Mouse (Mus musculus): ENCODE results near the gene Fbxo11. TPM values are rescaled to one million over a fixed set of nuclear protein-coding genes. Genes with fewer than 3 reads are reported as not detected.

Gene Fbxo11
- polyA plus RNA-seq, 1 experiment from 2014 or later = 39.0 TPM

- Histone ChIP-seq H3K4me2 (no peak overlapping the region), H3K4me3 (ENCODE audit: low read depth, low read length) (no peak overlapping the region), H3K9ac (ENCODE audit: low read length) (no peak overlapping the region), H3K9me3 (ENCODE audit: control insufficient read depth, low read length) (no peaks in the 10 kb centered on the region), H3K27ac (ENCODE audit: low read depth, low read length) (no peak overlapping the region), H3K36me3 (ENCODE audit: control insufficient read depth, insufficient read depth, low read length) (no peaks in the 10 kb centered on the region), H3K4me1 (ENCODE audit: control insufficient read depth, insufficient read depth, low read length) (no peaks in the 10 kb centered on the region; the same call in 1 of the 2 replicates), H3K27me3 (ENCODE audit: control insufficient read depth, insufficient read depth, low read length) (no peaks in the 10 kb centered on the region)
- DNase-seq (ENCODE audit: low spot score, missing footprints) (no peak), ATAC-seq (ENCODE audit: low FRiP score) (no peak)
- WGBS = 90% methylated on average over 7 of the region's 7 CpGs
Measured at GRCm38 (mm10) chr17:88072047-88072446, 7.0 kb upstream of the Fbxo11 start.

GRCm38 (mm10) chr17:88068024-88068719 is 3.1 kb upstream of the Fbxo11 start:
- H3K9me3 ChIP-seq (ENCODE audit: control insufficient read depth, low read length) = no peaks in the 10 kb centered on the region
- no peak overlapping the region for H3K9ac ChIP-seq (ENCODE audit: low read length)
- H3K27me3 ChIP-seq (ENCODE audit: control insufficient read depth, insufficient read depth, low read length) = no peaks in the 10 kb centered on the region
- no peak overlapping the region for H3K27ac ChIP-seq (ENCODE audit: low read depth, low read length)
- no peaks in the 10 kb centered on the region for H3K36me3 ChIP-seq (ENCODE audit: control insufficient read depth, insufficient read depth, low read length)
- H3K4me3 ChIP-seq (ENCODE audit: low read depth, low read length) = no peak overlapping the region
- WGBS = 93% methylated on average over 7 of the region's 7 CpGs
- no peak for ATAC-seq (ENCODE audit: low FRiP score)
- H3K4me1 ChIP-seq (ENCODE audit: control insufficient read depth, insufficient read depth, low read length) = peaks cover 4% of the 10 kb centered on the region
- no peak for DNase-seq (ENCODE audit: low spot score, missing footprints)
- no peak overlapping the region for H3K4me2 ChIP-seq

GRCm38 (mm10) chr17:88067202-88067901 is 2.3 kb upstream of the Fbxo11 start:
- Histone ChIP-seq H3K4me1 (ENCODE audit: control insufficient read depth, insufficient read depth, low read length) (peaks cover 9% of the 10 kb centered on the region), H3K36me3 (ENCODE audit: control insufficient read depth, insufficient read depth, low read length) (no peaks in the 10 kb centered on the region), H3K9ac (ENCODE audit: low read length) (no peak overlapping the region), H3K27ac (ENCODE audit: low read depth, low read length) (no peak overlapping the region), H3K4me2 (peak overlapping the region; percentile 49; the same call in 1 of the 2 replicates), H3K9me3 (ENCODE audit: control insufficient read depth, low read length) (no peaks in the 10 kb centered on the region), H3K27me3 (ENCODE audit: control insufficient read depth, insufficient read depth, low read length) (no peaks in the 10 kb centered on the region), H3K4me3 (ENCODE audit: low read depth, low read length) (no peak overlapping the region; the same call in 1 of the 2 replicates)
- ATAC-seq (ENCODE audit: low FRiP score) = no peak
- DNase-seq (ENCODE audit: low spot score, missing footprints) = no peak
- 78% methylated on average over 4 of the region's 4 CpGs for WGBS

- H3K9me3 ChIP-seq (ENCODE audit: control insufficient read depth, low read length) = no peaks in the 10 kb centered on the region
- DNase-seq (ENCODE audit: low spot score, missing footprints) (peak; percentile 90), ATAC-seq (ENCODE audit: low FRiP score) (no peak)
- no peak overlapping the region; the same call in 1 of the 2 replicates for H3K27ac ChIP-seq (ENCODE audit: low read depth, low read length)
- H3K4me2 ChIP-seq = peak overlapping the region; percentile 49
- no peaks in the 10 kb centered on the region for H3K27me3 ChIP-seq (ENCODE audit: control insufficient read depth, insufficient read depth, low read length)
- peak overlapping the region; percentile 100; the same call in 1 of the 2 replicates for H3K9ac ChIP-seq (ENCODE audit: low read length)
- peaks cover 9% of the 10 kb centered on the region for H3K4me1 ChIP-seq (ENCODE audit: control insufficient read depth, insufficient read depth, low read length)
- no peaks in the 10 kb centered on the region for H3K36me3 ChIP-seq (ENCODE audit: control insufficient read depth, insufficient read depth, low read length)
- 20% methylated on average over 9 of the region's 9 CpGs for WGBS
- H3K4me3 ChIP-seq (ENCODE audit: low read depth, low read length) = peak overlapping the region; percentile 100
Measured at GRCm38 (mm10) chr17:88066799-88067198, 1.7 kb upstream of the Fbxo11 start.

GRCm38 (mm10) chr17:88065801-88066646 is 933 bp upstream of the Fbxo11 start:
- Histone ChIP-seq H3K27ac (ENCODE audit: low read depth, low read length) (peak overlapping the region; percentile 99), H3K4me2 (peak overlapping the region; percentile 81), H3K9me3 (ENCODE audit: control insufficient read depth, low read length) (no peaks in the 10 kb centered on the region), H3K4me3 (ENCODE audit: low read depth, low read length) (peak overlapping the region; percentile 100), H3K36me3 (ENCODE audit: control insufficient read depth, insufficient read depth, low read length) (no peaks in the 10 kb centered on the region), H3K27me3 (ENCODE audit: control insufficient read depth, insufficient read depth, low read length) (no peaks in the 10 kb centered on the region), H3K4me1 (ENCODE audit: control insufficient read depth, insufficient read depth, low read length) (peaks cover 9% of the 10 kb centered on the region), H3K9ac (ENCODE audit: low read length) (peak overlapping the region; percentile 100)
- peak; percentile 98 for DNase-seq (ENCODE audit: low spot score, missing footprints)
- under 1% methylated on average over 28 of the region's 57 CpGs for WGBS
- ATAC-seq (ENCODE audit: low FRiP score) = peak; percentile 97

- DNase-seq (ENCODE audit: low spot score, missing footprints) (peak; percentile 95), ATAC-seq (ENCODE audit: low FRiP score) (peak; percentile 36)
- under 1% methylated on average over 43 of the region's 67 CpGs for WGBS
- Histone ChIP-seq H3K9ac (ENCODE audit: low read length) (peak overlapping the region; percentile 100), H3K9me3 (ENCODE audit: control insufficient read depth, low read length) (no peaks in the 10 kb centered on the region), H3K27ac (ENCODE audit: low read depth, low read length) (peak overlapping the region; percentile 99), H3K4me1 (ENCODE audit: control insufficient read depth, insufficient read depth, low read length) (peaks cover 9% of the 10 kb centered on the region), H3K36me3 (ENCODE audit: control insufficient read depth, insufficient read depth, low read length) (no peaks in the 10 kb centered on the region), H3K27me3 (ENCODE audit: control insufficient read depth, insufficient read depth, low read length) (no peaks in the 10 kb centered on the region), H3K4me2 (peak overlapping the region; percentile 81), H3K4me3 (ENCODE audit: low read depth, low read length) (peak overlapping the region; percentile 100)
Measured at GRCm38 (mm10) chr17:88064347-88065030, 602 bp downstream of the Fbxo11 start.

GRCm38 (mm10) chr17:88063980-88064346 is 1.1 kb downstream of the Fbxo11 start:
- WGBS = under 1% methylated on average over 23 of the region's 23 CpGs
- H3K9me3 ChIP-seq (ENCODE audit: control insufficient read depth, low read length) = no peaks in the 10 kb centered on the region
- no peaks in the 10 kb centered on the region for H3K36me3 ChIP-seq (ENCODE audit: control insufficient read depth, insufficient read depth, low read length)
- H3K27ac ChIP-seq (ENCODE audit: low read depth, low read length) = peak overlapping the region; percentile 99; the same call in 1 of the 2 replicates
- peak overlapping the region; percentile 100 for H3K4me3 ChIP-seq (ENCODE audit: low read depth, low read length)
- DNase-seq (ENCODE audit: low spot score, missing footprints) = peak; percentile 98
- peak; percentile 5 for ATAC-seq (ENCODE audit: low FRiP score)
- H3K4me1 ChIP-seq (ENCODE audit: control insufficient read depth, insufficient read depth, low read length) = peaks cover 9% of the 10 kb centered on the region
- peak overlapping the region; percentile 100 for H3K9ac ChIP-seq (ENCODE audit: low read length)
- no peaks in the 10 kb centered on the region for H3K27me3 ChIP-seq (ENCODE audit: control insufficient read depth, insufficient read depth, low read length)
- peak overlapping the region; percentile 81 for H3K4me2 ChIP-seq

- Histone ChIP-seq H3K9me3 (ENCODE audit: control insufficient read depth, low read length) (no peaks in the 10 kb centered on the region), H3K4me3 (ENCODE audit: low read depth, low read length) (peak overlapping the region; percentile 100), H3K27me3 (ENCODE audit: control insufficient read depth, insufficient read depth, low read length) (no peaks in the 10 kb centered on the region), H3K4me2 (peak overlapping the region; percentile 81), H3K27ac (ENCODE audit: low read depth, low read length) (no peak overlapping the region), H3K36me3 (ENCODE audit: control insufficient read depth, insufficient read depth, low read length) (no peaks in the 10 kb centered on the region), H3K4me1 (ENCODE audit: control insufficient read depth, insufficient read depth, low read length) (peaks cover 9% of the 10 kb centered on the region), H3K9ac (ENCODE audit: low read length) (peak overlapping the region; percentile 100; the same call in 1 of the 2 replicates)
- no peak for ATAC-seq (ENCODE audit: low FRiP score)
- 39% methylated on average over 8 of the region's 8 CpGs for WGBS
- DNase-seq (ENCODE audit: low spot score, missing footprints) = peak; percentile 87
Measured at GRCm38 (mm10) chr17:88062860-88063580, 2.1 kb downstream of the Fbxo11 start.

Measured in midbrain, embryonic 11.5 days (tissue).